Mouse (Mus musculus) spleen, adult 2 months (tissue): Measurements from ENCODE around the gene Ehf.

ENCODE experiments used
- CTCF ChIP-seq: fragments of 200-500 bp; IDR thresholded peaks from 2 replicates; pipeline ENCODE4 v1.5.1; 2011; ENCODE audit warnings: mild to moderate bottlenecking, inconsistent platforms; ENCODE audit not compliant: insufficient read depth, insufficient read length, insufficient replicate concordance; ENCODE audit errors: extremely low read depth
- POLR2A ChIP-seq: fragments of 200-500 bp; IDR thresholded peaks from 2 replicates; pipeline ENCODE4 v1.6.1; 2011; ENCODE audit warnings: low read depth, low read length, inconsistent platforms

- no peak for TF ChIP-seq POLR2A
- TF ChIP-seq CTCF, result no peak
These were observed 23.2 kb downstream of the Ehf start for GRCm38 (mm10) chr2:103279927-103280326.
